Mouse (Mus musculus): ENCODE data around the gene Ccdc107. TPM values are rescaled to one million over a fixed set of nuclear protein-coding genes. Genes with fewer than 3 reads are reported as not detected.
A peak's percentile ranks its signal among the peaks of the same experiment; 100 is the strongest.
"Not testable (repeated sequence)": the region's sequence is repeated elsewhere in the genome, so short reads cannot be mapped to it uniquely, and the experiment has no call there.

Gene Ccdc107
- polyA plus RNA-seq, 1 experiment from 2014 or later: 84.0 TPM

DNA sequence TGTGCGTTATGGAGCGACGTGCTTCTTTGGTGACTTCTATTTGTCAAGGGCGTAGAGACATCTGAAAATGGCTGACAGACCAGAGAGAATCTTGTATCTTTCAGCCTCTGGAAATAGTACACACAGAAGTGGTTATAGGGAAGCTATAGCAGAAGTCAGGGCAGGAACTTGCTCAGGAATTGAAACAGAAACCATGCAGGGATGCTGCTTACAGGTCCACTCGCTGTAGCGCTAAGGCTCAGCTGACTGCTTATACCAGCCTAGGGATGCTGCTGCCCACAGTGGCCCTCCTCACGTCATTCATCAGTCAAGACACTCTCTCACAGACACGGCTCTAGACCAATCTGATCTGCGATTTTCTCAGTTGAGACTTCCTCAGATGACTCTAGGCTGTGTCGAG is 22.4 kb upstream of the Ccdc107 start:
- Histone ChIP-seq H3K4me1 (replicated peaks) (no peaks in the 10 kb centered on the region), H3K4me2 (no peak overlapping the region), H3K36me3 (no peaks in the 10 kb centered on the region), H3K9me3 (no peaks in the 10 kb centered on the region), H3K4me3 (no peak overlapping the region), H3K9ac (no peak overlapping the region), H3K27ac (replicated peaks) (no peak overlapping the region), H3K27me3 (no peaks in the 10 kb centered on the region)
- no peak for ATAC-seq (ENCODE audit: low FRiP score, low read depth)
- WGBS: 91% methylated on average over 10 of the region's 10 CpGs

DNA sequence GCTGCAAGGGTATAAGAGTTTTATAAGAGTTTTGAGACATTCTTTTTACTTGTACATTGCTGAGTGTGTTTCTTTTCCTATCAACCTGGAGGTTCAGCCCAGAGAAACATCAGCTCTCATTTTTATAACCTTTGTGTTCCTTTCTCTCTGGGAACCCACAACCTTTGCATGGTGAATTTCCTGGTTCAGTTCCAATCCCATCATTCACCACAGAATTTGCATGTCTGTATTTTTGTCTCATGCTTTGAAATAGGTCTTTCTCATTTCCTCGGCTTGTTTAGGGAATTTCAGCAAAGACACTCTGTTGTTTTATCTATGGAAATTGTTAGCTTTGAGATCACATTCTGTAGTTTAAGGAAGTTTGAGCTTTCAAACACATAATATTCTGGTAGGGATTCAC is 19.1 kb upstream of the Ccdc107 start:
- no peak for ATAC-seq (ENCODE audit: low FRiP score, low read depth)
- no peaks in the 10 kb centered on the region for H3K36me3 ChIP-seq
- H3K9ac ChIP-seq: no peak overlapping the region
- 86% methylated on average over 1 of the region's 1 CpGs for WGBS
- 0 out of 2 replicates have a peak, but pooled peaks cover 3% of the 10 kb centered on the region for H3K4me1 ChIP-seq (replicated peaks)
- H3K9me3 ChIP-seq: no peaks in the 10 kb centered on the region
- H3K4me3 ChIP-seq: no peak overlapping the region
- no peak overlapping the region for H3K4me2 ChIP-seq
- H3K27ac ChIP-seq (replicated peaks): no peak overlapping the region
- H3K27me3 ChIP-seq: no peaks in the 10 kb centered on the region

DNA sequence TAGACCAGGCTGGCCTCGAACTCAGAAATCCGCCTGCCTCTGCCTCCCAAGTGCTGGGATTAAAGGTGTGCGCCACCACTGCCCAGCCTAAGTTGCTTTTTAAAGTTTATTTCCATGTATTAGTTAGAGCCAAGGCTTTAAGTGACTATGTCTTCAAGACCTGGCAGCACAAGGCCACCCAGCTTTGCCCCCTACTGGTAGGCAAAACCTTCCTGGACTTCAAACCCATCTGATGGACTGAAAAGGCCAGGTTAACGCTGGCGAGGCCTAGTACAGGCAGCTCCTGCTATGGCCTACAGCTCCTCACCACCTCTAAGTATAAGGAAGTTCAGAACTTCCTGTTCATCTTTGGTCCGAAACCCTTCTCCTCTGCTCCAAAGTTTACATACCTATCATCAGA is 16.1 kb upstream of the Ccdc107 start:
- Histone ChIP-seq H3K36me3 (no peaks in the 10 kb centered on the region), H3K4me2 (no peak overlapping the region), H3K27ac (replicated peaks) (no peak overlapping the region), H3K4me3 (no peak overlapping the region), H3K4me1 (replicated peaks) (0 out of 2 replicates have a peak, but pooled peaks cover 3% of the 10 kb centered on the region), H3K9ac (no peak overlapping the region), H3K27me3 (no peaks in the 10 kb centered on the region), H3K9me3 (no peaks in the 10 kb centered on the region)
- WGBS: 88% methylated on average over 6 of the region's 6 CpGs
- no peak for ATAC-seq (ENCODE audit: low FRiP score, low read depth)

DNA sequence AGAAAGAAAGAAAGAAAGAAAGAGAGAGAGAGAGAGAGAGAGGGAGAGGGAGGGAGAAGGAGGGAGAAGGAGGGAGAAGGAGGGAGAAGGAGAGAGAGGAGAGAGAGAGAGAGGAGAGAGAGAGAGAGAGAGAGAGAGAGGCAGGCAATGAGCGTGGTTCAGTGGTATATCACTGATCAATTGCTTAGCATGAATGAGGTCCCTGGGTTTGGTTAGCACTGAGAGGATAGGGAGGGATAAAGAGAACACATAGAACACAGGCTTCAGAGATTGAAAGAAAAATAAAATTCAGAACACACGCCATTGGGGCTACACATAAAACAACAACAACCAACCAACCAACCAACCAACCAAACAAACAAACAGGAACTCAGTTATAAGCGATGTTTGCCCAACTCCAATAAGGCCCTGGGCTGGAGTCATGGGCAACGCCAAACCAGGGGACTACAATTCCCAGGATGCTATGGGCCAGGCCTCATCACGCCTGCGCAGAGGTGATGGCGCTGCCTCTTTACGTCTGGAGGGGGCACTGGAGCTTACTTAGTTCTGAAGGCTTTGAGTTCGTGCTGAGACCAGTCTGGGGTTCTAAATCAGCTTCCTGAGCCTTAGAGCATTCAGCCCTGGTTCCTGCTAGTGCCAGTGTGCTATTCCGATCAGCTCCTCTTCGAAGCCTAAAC is 14.7 kb upstream of the Ccdc107 start:
- Histone ChIP-seq H3K36me3 (no peaks in the 10 kb centered on the region), H3K4me2 (peak overlapping the region; percentile 51), H3K4me1 (replicated peaks) (0 out of 2 replicates have a peak, but pooled peaks cover 3% of the 10 kb centered on the region), H3K27me3 (no peaks in the 10 kb centered on the region), H3K9ac (0 out of 2 replicates have a peak overlapping the region, but pooled peaks have one; percentile 32), H3K4me3 (peak overlapping the region; percentile 32), H3K9me3 (no peaks in the 10 kb centered on the region), H3K27ac (replicated peaks) (peak overlapping the region; percentile 56; the same call in 1 of the 2 replicates)
- 16% methylated on average over 11 of the region's 11 CpGs for WGBS
- peak; percentile 96 for ATAC-seq (ENCODE audit: low FRiP score, low read depth)

DNA sequence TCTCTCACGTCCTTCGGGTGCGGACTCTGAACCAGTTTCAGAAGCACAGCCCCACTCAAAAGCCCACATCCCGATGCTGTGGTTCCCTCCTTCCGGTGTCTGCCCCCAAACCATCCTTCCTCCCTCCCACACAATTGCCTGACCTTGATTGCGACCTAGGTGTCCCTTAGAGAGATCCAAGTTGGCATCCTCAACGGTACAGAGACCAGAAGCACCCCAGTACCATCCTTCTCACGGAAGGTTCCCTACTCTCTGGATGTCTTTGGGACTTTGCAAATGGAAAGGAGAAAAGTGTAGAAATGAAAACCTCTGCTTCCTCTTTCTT is 14.2 kb upstream of the Ccdc107 start:
- Histone ChIP-seq H3K27ac (replicated peaks) (peak overlapping the region; percentile 56; the same call in 1 of the 2 replicates), H3K4me2 (peak overlapping the region; percentile 51), H3K27me3 (no peaks in the 10 kb centered on the region), H3K9me3 (no peaks in the 10 kb centered on the region), H3K9ac (0 out of 2 replicates have a peak overlapping the region, but pooled peaks have one; percentile 32), H3K36me3 (no peaks in the 10 kb centered on the region), H3K4me1 (replicated peaks) (0 out of 2 replicates have a peak, but pooled peaks cover 3% of the 10 kb centered on the region), H3K4me3 (peak overlapping the region; percentile 32)
- WGBS: 44% methylated on average over 8 of the region's 8 CpGs
- ATAC-seq (ENCODE audit: low FRiP score, low read depth): peak; percentile 24; the same call in 1 of the 2 replicates

DNA sequence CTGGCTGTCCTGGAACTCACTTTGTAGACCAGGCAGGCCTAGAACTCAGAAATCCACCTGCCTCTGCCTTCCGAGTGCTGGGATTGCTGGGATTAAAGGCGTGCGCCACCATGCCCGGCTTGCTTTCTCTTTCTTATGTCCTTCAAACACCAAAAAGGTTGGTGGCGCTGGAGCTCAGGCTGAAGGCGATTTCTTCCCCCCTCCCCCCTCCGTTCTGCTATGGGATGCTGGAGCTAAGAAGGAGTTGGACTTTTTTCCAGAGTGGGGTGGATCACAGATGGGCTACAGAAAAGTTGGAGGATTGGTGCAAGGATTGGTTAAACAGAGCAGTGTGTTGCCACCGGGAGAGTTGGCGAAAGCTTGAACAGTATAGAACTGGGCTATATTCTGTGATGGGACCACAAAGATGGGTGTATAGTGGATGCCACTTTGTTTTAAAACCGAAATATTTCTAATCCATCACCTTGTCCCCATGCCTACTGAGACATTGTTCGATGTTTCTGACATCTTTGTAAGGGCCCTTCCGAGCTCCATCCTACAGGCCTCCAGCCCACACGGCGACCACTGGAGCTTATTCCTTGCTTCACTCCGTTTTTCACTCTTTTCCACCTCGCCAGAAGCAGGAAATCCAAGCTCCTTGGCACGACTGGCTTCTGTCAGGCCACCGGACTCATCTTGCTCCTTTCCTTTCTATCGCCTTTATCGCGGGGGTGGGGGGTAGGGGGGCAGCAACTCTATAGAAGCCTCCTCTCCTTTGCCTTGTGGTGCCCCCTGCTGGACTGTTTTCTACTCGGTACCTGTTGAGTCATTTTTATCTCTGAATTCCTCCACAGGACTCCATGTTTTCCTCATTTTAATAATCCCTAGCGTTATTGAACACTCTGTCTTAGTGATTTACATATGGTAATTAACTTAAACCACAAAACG is 13.5 kb upstream of the Ccdc107 start:
- Histone ChIP-seq H3K4me1 (replicated peaks) (0 out of 2 replicates have a peak, but pooled peaks cover 3% of the 10 kb centered on the region), H3K4me2 (0 out of 2 replicates have a peak overlapping the region, but pooled peaks have one; percentile 19), H3K36me3 (no peaks in the 10 kb centered on the region), H3K9ac (no peak overlapping the region), H3K27me3 (no peaks in the 10 kb centered on the region), H3K9me3 (no peaks in the 10 kb centered on the region), H3K27ac (replicated peaks) (no peak overlapping the region), H3K4me3 (no peak overlapping the region)
- 45% methylated on average over 24 of the region's 24 CpGs for WGBS
- ATAC-seq (ENCODE audit: low FRiP score, low read depth): no peak

DNA sequence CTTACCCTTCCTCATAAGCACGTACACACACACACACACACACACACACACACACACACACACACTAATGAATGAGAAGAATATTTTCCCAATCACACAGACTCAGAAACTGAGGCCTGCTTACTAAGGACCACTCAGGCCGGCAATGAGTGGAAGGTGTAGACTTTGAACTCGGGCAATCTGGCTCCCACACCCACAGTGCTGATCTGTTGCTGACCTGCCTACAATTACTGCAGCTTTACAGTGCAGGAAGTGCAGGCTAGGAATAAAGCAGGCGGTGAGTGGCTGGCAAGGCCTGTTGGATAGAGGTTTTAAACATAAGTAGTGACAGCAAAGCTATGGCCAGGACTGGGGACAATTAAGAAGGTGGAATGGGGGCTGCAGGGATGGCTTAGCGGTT is 11.7 kb upstream of the Ccdc107 start:
- no peak for ATAC-seq (ENCODE audit: low FRiP score, low read depth)
- Histone ChIP-seq H3K4me2 (no peak overlapping the region), H3K4me3 (no peak overlapping the region), H3K4me1 (replicated peaks) (0 out of 2 replicates have a peak, but pooled peaks cover 3% of the 10 kb centered on the region), H3K27ac (replicated peaks) (no peak overlapping the region), H3K9me3 (no peaks in the 10 kb centered on the region), H3K27me3 (no peaks in the 10 kb centered on the region), H3K36me3 (no peaks in the 10 kb centered on the region), H3K9ac (no peak overlapping the region)
- WGBS: 90% methylated on average over 5 of the region's 5 CpGs

DNA sequence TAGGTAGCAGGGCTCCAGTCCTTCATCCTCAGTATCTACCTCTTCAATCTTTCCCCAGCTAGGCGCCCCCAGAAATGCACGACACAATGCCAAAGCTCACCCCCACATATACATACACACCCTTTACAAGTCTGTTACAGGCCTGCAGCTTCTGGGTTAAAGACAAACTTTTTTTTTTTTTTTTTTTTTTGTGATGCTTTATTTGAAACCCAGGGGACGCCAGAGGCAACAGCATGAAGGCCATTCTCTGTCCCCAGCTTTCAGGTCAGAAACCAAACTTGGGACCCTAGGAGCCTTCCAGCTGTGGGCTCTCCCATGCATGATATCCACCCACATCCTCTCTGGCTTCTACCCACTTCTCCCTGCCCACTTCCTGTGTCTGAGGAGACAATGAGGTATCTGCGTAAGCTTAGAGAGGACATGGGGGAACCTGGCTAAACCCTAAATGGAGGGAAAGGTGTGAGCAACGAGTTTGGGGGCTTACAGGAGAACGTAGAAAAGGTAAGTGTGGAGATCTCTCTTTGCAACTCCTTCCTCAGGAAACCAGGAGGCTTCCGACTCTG is 10.7 kb upstream of the Ccdc107 start:
- no peak overlapping the region for H3K4me2 ChIP-seq
- H3K9me3 ChIP-seq: no peaks in the 10 kb centered on the region
- no peak overlapping the region for H3K9ac ChIP-seq
- 0 out of 2 replicates have a peak, but pooled peaks cover 3% of the 10 kb centered on the region for H3K4me1 ChIP-seq (replicated peaks)
- no peak for ATAC-seq (ENCODE audit: low FRiP score, low read depth)
- WGBS: 81% methylated on average over 7 of the region's 7 CpGs
- H3K27me3 ChIP-seq: no peaks in the 10 kb centered on the region
- H3K36me3 ChIP-seq: no peaks in the 10 kb centered on the region
- H3K27ac ChIP-seq (replicated peaks): no peak overlapping the region
- no peak overlapping the region for H3K4me3 ChIP-seq

DNA sequence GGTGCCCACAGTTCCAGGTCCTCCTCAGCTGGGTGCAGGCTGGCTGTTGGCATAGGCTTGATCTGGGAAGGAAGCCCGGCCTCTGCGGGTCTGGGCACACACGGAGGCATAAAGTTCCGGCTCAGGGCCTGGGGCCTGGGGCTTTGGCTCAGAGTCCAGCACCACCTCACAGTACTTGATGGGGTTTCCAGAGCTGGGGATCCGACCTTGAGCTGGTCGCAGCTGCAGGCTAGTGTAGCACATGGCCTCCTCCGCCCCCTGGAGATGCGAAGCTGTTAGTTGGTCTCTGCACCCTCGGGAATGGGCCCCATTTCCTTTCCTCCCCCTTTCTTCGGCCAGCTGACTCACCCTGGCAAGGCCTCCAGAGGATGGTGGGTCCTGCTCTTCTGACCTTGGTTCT is 10.1 kb upstream of the Ccdc107 start:
- H3K4me1 ChIP-seq (replicated peaks): 0 out of 2 replicates have a peak, but pooled peaks cover 3% of the 10 kb centered on the region
- no peak overlapping the region for H3K4me2 ChIP-seq
- H3K36me3 ChIP-seq: no peaks in the 10 kb centered on the region
- H3K9ac ChIP-seq: no peak overlapping the region
- H3K27ac ChIP-seq (replicated peaks): no peak overlapping the region
- no peaks in the 10 kb centered on the region for H3K27me3 ChIP-seq
- no peaks in the 10 kb centered on the region for H3K9me3 ChIP-seq
- ATAC-seq (ENCODE audit: low FRiP score, low read depth): no peak
- WGBS: 75% methylated on average over 10 of the region's 10 CpGs
- no peak overlapping the region for H3K4me3 ChIP-seq

DNA sequence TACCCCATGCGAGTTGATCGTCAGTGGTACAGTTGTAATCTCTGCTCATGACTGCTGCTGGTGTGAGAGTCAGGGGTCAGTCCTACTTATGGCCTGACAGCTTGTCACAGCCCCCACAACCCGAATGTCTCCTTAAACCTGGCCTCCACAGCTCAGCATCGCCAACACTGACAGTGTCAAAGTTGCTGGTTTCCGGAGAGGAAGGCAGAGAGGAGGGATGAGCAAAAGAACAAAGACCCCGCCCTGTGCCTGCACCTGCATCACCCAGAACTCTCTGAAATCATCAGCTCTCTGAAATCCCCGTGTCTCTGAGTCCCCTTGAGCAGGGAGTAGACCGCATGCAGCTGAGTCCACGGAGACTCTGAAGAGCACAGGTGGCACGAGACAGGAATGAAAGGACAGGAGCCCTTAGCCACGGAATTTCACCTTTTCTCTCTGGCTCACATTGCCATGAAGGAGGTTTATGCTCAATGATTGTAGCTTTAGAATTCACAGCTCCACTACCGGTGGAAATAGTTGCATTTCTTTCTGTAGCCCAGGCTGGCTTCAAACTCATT is 9.1 kb upstream of the Ccdc107 start, which contains the start of gene Sit1:
Sit1 (minus strand) TSS at position 200 of the 557 bp plus-strand sequence.
- ATAC-seq (ENCODE audit: low FRiP score, low read depth): no peak
- Histone ChIP-seq H3K9ac (no peak within 1 kb of the TSS), H3K27ac (replicated peaks) (no peak within 1 kb of the TSS), H3K4me3 (no peak within 1 kb of the TSS), H3K4me2 (no peak within 1 kb of the TSS), H3K36me3 (no peaks in the 10 kb centered on the region), H3K9me3 (no peaks in the 10 kb centered on the region), H3K27me3 (no peaks in the 10 kb centered on the region), H3K4me1 (replicated peaks) (no peaks in the 10 kb centered on the region)
- 66% methylated on average over 12 of the region's 12 CpGs for WGBS

DNA sequence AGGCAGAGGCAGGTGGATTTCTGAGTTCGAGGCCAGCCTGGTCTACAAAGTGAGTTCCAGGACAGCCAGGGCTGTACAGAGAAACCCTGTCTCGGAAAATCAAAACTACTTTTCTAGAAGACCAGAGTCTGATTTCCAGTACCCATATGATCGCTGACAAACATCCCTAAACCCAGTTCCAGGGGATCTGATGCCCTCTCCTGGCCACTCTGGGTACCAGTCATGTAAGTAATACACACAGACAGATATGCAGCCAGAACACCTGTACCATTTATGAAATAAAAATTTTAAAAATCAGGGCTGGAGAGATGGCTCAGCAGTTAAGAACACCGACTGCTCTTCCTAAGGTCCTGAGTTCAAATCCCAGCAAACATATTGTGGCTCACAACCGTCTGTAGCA is 7.0 kb upstream of the Ccdc107 start:
- not testable (repeated sequence) for H3K4me2 ChIP-seq; H3K36me3 ChIP-seq; H3K4me3 ChIP-seq; ATAC-seq (ENCODE audit: low FRiP score, low read depth); H3K9ac ChIP-seq; H3K9me3 ChIP-seq; H3K4me1 ChIP-seq (replicated peaks); H3K27ac ChIP-seq (replicated peaks); H3K27me3 ChIP-seq
- WGBS: 88% methylated on average over 5 of the region's 5 CpGs
